Mouse (Mus musculus) Patski (cell line): ENCODE measurements around the gene Phf12. TPM values are rescaled to one million over a fixed set of nuclear protein-coding genes. Genes with fewer than 3 reads are reported as not detected.

Source experiments
- ATAC-seq: fragments of 100-300 bp; one replicate; pipeline ENCODE4 v1.8.0; 2021
- CTCF ChIA-PET: fragments of 350-600 bp; sonication (Branson Sonifier 250); formaldehyde crosslinking; loops from one replicate; lab custom pipeline; 2022; ENCODE audit warnings: inconsistent platforms; lab: Charles Lee
- POLR2A ChIA-PET: fragments of 350-600 bp; sonication (Branson Sonifier 250); formaldehyde crosslinking; loops from one replicate; lab custom pipeline; 2022; ENCODE audit warnings: antibody characterized with exemption, inconsistent platforms; lab: Charles Lee
- DNase-seq: peaks from one replicate; pipeline ENCODE4 v3.0.0-alpha.2; 2011; ENCODE audit warnings: low read depth, low spot score
- H3K27me3 ChIP-seq: fragments of 371-371 bp; one replicate; pipeline ENCODE4 v1.5.1; 2021
- CTCF ChIP-seq: fragments of 100-300 bp; IDR thresholded peaks from one replicate; pipeline ENCODE4 v1.5.1; 2021
- in situ Hi-C: fragments of 300-500 bp; cut with MboI; formaldehyde crosslinking; loops from 3 replicates; pipeline ENCODE4 v1.11.1; 2018; ENCODE audit warnings: low pct_unique_long_range_greater_than_20kb, mixed read lengths
- polyA plus RNA-seq: library from polyadenylated mRNA; unstranded; gene quantifications from one replicate; pipeline ENCODE4 v1.2.3, GENCODE M21; 2021

Phf12 gene
- polyA plus RNA-seq, 1 experiment from 2014 or later, result 60.8 TPM

DNA sequence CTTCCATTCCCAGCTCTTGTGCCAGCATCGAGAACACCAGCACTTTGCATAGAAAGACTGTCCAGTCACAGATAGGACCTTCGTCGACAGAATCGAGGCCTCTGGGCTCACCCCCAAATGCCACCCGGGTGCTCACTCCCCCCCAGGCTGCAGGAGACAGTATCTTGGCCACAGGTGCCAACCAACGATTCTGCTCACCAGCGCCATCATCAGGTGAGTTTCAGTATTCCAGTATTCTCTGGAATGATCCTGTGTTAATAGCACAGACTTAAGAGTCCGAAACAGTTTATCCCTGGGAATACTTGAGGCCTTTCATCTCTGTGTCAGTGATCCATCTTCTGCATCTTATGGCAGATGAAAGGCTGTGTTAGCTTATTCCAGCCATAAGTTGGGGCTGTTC is 41.1 kb downstream of the Phf12 start:
- CTCF ChIA-PET, result interaction anchor here (0.9 to 1.5 kb wide), 2 partner anchors 12 to 13 kb away, joined by 3 to 5 read pairs; no protein-coding TSS in a partner anchor

DNA sequence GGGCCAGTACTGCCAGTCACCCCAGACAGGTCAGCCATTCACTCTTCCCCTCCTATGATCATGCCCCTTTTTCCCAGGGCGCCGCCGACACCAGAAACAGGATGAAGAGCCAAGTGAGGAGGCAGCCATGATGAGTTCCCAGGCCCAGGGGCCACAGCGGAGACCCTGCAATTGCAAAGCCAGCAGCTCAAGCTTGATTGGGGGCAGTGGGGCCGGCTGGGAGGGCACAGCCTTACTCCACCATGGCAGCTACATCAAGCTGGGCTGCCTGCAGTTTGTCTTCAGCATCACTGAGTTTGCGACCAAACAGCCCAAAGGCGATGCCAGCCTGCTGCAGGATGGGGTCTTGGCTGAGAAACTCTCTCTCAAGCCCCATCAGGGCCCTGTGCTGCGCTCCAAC is 46.7 kb downstream of the Phf12 start:
- in situ Hi-C loops, result no loop called here
- TF ChIP-seq CTCF, result no peak
- CTCF ChIA-PET, result interaction anchor here (3.4 kb wide), 1 partner anchor 9 kb away, joined by 14 read pairs; no protein-coding TSS in a partner anchor
- H3K27me3 ChIP-seq, result no peaks in the 10 kb centered on the region
- DNase-seq (no peak), ATAC-seq (no peak)
- POLR2A ChIA-PET, result interaction anchor here (0.5 to 0.6 kb wide), 2 partner anchors 14 to 306 kb away, joined by 3 to 6 read pairs; no protein-coding TSS in a partner anchor

More for the DNA sequence above, 41.1 kb downstream of the Phf12 start:
- no peaks in the 10 kb centered on the region for H3K27me3 ChIP-seq
- POLR2A ChIA-PET, result interaction anchor here (0.5 kb wide), 1 partner anchor 38 kb away, joined by 5 read pairs; no protein-coding TSS in a partner anchor
- ATAC-seq (no peak), DNase-seq (no peak)
- in situ Hi-C loops, result no loop called here
- TF ChIP-seq CTCF, result peak; percentile 67

- ChIA-PET CTCF (interaction anchor here (3.4 kb wide), 1 partner anchor 11 kb away, joined by 14 read pairs; no protein-coding TSS in a partner anchor), POLR2A (interaction anchor here (1.4 kb wide), 1 partner anchor 10 kb away, joined by 3 read pairs; no protein-coding TSS in a partner anchor)
- TF ChIP-seq CTCF, result no peak
- no peaks in the 10 kb centered on the region for H3K27me3 ChIP-seq
- in situ Hi-C loops, result no loop called here
- ATAC-seq (no peak), DNase-seq (no peak)
Observed at GRCm38 (mm10) chr11:78030600-78030999, 48.0 kb downstream of the Phf12 start.

- no peaks in the 10 kb centered on the region for H3K27me3 ChIP-seq
- ChIA-PET POLR2A (interaction anchor here (1.4 kb wide), 1 partner anchor 11 kb away, joined by 3 read pairs; no protein-coding TSS in a partner anchor), CTCF (interaction anchor here (2.1 kb wide), 1 partner anchor 11 kb away, joined by 9 read pairs; no protein-coding TSS in a partner anchor)
- ATAC-seq, result no peak
- no peak for DNase-seq
- in situ Hi-C loops, result no loop called here
- no peak for TF ChIP-seq CTCF
Observed at GRCm38 (mm10) chr11:78031389-78031788, 48.8 kb downstream of the Phf12 start.

GRCm38 (mm10) chr11:78031947-78032808 is 49.6 kb downstream of the Phf12 start, which contains the start of gene Dhrs13:
Gene Dhrs13 (plus strand): TSS chr11:78032280.
- no peaks in the 10 kb centered on the region for H3K27me3 ChIP-seq
- ChIA-PET CTCF (interaction anchor here (1.5 to 2.1 kb wide), 4 partner anchors 12 to 24 kb away, joined by 4 to 9 read pairs (median 6); no protein-coding TSS in a partner anchor), POLR2A (interaction anchor here (0.6 to 1.6 kb wide), 5 partner anchors 12 to 72 kb away, joined by 3 to 5 read pairs (median 4); no protein-coding TSS in a partner anchor)
- DNase-seq (peak; percentile 75), ATAC-seq (peak; percentile 77)
- in situ Hi-C loops, result no loop called here
- peak; percentile 100 for TF ChIP-seq CTCF

DNA sequence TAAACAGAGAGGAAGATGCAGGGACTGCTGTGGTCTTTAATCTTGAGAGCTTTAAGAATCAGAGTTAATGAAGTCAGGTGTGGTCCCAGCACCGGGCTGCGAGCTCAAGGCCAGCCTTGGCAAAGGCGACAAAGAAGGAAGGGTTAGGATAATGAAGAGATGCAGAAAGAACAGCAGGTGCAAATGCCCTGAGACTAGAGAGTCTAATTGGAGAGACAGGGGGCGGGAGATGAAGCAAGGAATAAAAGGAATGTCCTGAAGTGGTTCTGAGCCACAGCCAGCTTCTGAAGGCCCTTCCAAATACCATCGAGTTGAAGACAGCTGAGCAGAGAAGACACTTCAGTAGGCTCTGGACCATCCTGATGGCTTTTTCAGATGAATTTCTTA is 50.2 kb downstream of the Phf12 start:
- ChIA-PET CTCF (interaction anchor here (1.0 to 2.1 kb wide), 5 partner anchors 12 to 46 kb away, joined by 3 to 9 read pairs (median 5); no protein-coding TSS in a partner anchor), POLR2A (interaction anchor here (0.6 to 1.6 kb wide), 4 partner anchors 18 to 72 kb away, joined by 3 to 5 read pairs (median 4); no protein-coding TSS in a partner anchor)
- H3K27me3 ChIP-seq, result no peaks in the 10 kb centered on the region
- TF ChIP-seq CTCF, result no peak
- ATAC-seq, result no peak
- DNase-seq, result no peak
- in situ Hi-C loops, result no loop called here

DNA sequence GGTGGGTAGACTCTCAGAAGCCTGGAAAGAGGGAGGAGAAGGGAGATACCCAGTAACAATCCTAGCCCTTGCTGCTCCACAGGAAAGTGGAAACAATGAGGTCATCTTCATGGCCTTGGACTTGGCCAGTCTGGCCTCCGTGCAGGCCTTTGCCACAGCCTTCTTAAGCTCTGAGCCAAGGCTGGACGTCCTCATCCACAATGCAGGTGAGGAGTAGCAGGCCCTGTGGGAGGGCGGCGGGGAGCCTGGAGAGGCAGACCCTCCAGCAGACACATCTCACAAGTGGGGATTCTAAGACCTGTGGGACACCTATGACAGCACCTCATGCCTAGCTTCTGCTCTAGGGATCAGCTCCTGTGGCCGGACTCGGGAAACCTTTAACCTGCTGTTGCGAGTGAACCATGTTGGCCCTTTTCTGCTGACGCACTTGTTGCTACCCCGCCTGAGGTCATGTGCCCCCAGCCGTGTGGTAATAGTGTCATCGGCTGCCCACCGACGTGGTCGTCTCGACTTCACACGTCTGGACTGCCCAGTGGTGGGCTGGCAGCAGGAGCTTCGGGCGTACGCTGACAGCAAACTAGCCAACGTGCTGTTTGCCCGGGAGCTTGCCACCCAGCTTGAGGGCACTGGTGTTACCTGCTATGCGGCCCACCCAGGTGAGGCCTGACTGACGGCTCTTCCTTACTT is 51.5 kb downstream of the Phf12 start:
- no peaks in the 10 kb centered on the region for H3K27me3 ChIP-seq
- ChIA-PET CTCF (interaction anchor here (1.5 to 1.9 kb wide), 2 partner anchors 10 to 14 kb away, joined by 3 to 8 read pairs; no protein-coding TSS in a partner anchor), POLR2A (interaction anchor here (1.6 kb wide), 1 partner anchor 50 kb away, joined by 5 read pairs; no protein-coding TSS in a partner anchor)
- ATAC-seq (no peak), DNase-seq (no peak)
- in situ Hi-C loops, result no loop called here
- TF ChIP-seq CTCF, result no peak

- DNase-seq, result no peak
- no peak for ATAC-seq
- CTCF ChIA-PET, result interaction anchor here (0.9 to 1.9 kb wide), 2 partner anchors 9 to 13 kb away, joined by 3 to 5 read pairs; no protein-coding TSS in a partner anchor
- in situ Hi-C loops, result no loop called here
- no peak for TF ChIP-seq CTCF
- POLR2A ChIA-PET, result interaction anchor here (1.0 kb wide), 1 partner anchor 10 kb away, joined by 3 read pairs; no protein-coding TSS in a partner anchor
- H3K27me3 ChIP-seq, result no peaks in the 10 kb centered on the region
Observed at GRCm38 (mm10) chr11:78036791-78037190, 54.2 kb downstream of the Phf12 start.

- in situ Hi-C loops, result no loop called here
- DNase-seq, result no peak
- POLR2A ChIA-PET, result interaction anchor here (0.8 to 1.9 kb wide), 3 partner anchors 9 to 54 kb away, joined by 4 to 8 read pairs (median 4); no protein-coding TSS in a partner anchor
Observed at GRCm38 (mm10) chr11:78037831-78038752, 55.5 kb downstream of the Phf12 start, which contains the start of gene Flot2. Gene Flot2 (plus strand): TSS chr11:78037931.

More at GRCm38 (mm10) chr11:78037831-78038752, 55.5 kb downstream of the Phf12 start, which contains the start of gene Flot2:
- H3K27me3 ChIP-seq, result no peaks in the 10 kb centered on the region
- CTCF ChIA-PET, result no interaction called here
- ATAC-seq, result peak; percentile 68
- TF ChIP-seq CTCF, result peak; percentile 41
